Mouse (Mus musculus): ENCODE data around the gene Chtf18.

DNA sequence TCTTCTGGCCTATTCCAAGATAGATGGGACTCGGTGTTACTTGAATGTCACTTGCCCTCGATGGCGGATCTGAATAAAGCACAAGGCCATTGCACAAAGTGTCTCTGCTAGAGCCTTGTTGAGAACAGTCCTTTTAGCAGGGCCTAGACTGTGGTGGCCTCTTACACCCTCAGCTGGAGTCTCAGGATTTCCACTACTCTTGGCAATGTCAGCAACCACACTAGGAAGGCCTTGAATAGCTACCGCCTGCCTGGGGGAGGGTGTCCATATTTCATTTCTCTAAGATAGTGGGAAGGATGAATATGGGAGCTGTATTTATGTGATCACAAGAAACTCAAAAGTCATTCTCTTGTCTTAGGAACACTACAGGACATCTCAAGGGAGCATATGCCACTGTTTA lies 21.0 kb upstream of the Chtf18 start:
- TF ChIP-seq TAL1 (IDR thresholded peaks at IDR 0.05; ENCODE audit: low read length), result no peak
- no peak for TF ChIP-seq GATA1 (IDR thresholded peaks at IDR 0.05; ENCODE audit: low read length)
